Mouse (Mus musculus) C2C12 (cell line): ENCODE results near the gene Phlpp1. TPM values are rescaled to one million over a fixed set of nuclear protein-coding genes. Genes with fewer than 3 reads are reported as not detected.

Experiments
- H3K27me3 ChIP-seq: one replicate; pipeline ENCODE4 v1.6.1; 2011; ENCODE audit not compliant: control insufficient read depth, insufficient read depth, insufficient read length
- H3K36me3 ChIP-seq: one replicate; pipeline ENCODE4 v1.6.1; 2011; ENCODE audit not compliant: control insufficient read depth, insufficient read depth
- H3K4me3 ChIP-seq: one replicate; pipeline ENCODE4 v1.5.1; 2011; ENCODE audit warnings: mild to moderate bottlenecking, control low read depth; ENCODE audit not compliant: poor library complexity, insufficient read depth, severe bottlenecking
- H3K79me2 ChIP-seq: one replicate; pipeline ENCODE4 v1.6.1; 2011; ENCODE audit not compliant: control insufficient read depth, insufficient read depth
- H3K79me3 ChIP-seq: one replicate; pipeline ENCODE4 v1.6.1; 2011; ENCODE audit warnings: low read depth, control low read depth
- H3ac ChIP-seq: one replicate; pipeline ENCODE3; 2011; ENCODE audit warnings: low read depth; ENCODE audit not compliant: control insufficient read depth, insufficient read length
- CEBPB ChIP-seq: IDR thresholded peaks from one replicate; pipeline ENCODE4 v1.6.1; 2011; ENCODE audit warnings: low read depth, mild to moderate bottlenecking, control low read depth, moderate library complexity
- CTCF ChIP-seq: IDR thresholded peaks from one replicate; pipeline ENCODE4 v1.5.1; 2011; ENCODE audit not compliant: control insufficient read depth, insufficient read depth, insufficient read length
- FOSL1 ChIP-seq: IDR thresholded peaks from one replicate; pipeline ENCODE4 v1.8.0; 2011; ENCODE audit warnings: mild to moderate bottlenecking, low read length; ENCODE audit not compliant: poor library complexity, insufficient read depth, severe bottlenecking
- MAX ChIP-seq: IDR thresholded peaks from one replicate; pipeline ENCODE4 v1.6.1; 2011; ENCODE audit warnings: mild to moderate bottlenecking, control low read depth
- MYOD1 ChIP-seq: IDR thresholded peaks from one replicate; pipeline ENCODE4 v1.6.1; 2011; ENCODE audit warnings: low read depth; ENCODE audit not compliant: control insufficient read depth, insufficient read length
- MYOG ChIP-seq: IDR thresholded peaks from one replicate; pipeline ENCODE4 v1.6.1; 2011; ENCODE audit not compliant: control insufficient read depth, insufficient read length; ENCODE audit errors: extremely low read depth
- USF1 ChIP-seq: IDR thresholded peaks from one replicate; pipeline ENCODE4 v1.6.1; 2011; ENCODE audit warnings: low read depth, mild to moderate bottlenecking, control low read depth, moderate library complexity
- long read RNA-seq, 2 experiments: library from polyadenylated mRNA; unstranded; transcript quantifications; one replicate each; pipeline ENCODE4 v2.0.0; 2019 to 2020
- polyA plus RNA-seq: library from polyadenylated mRNA; unstranded; fragments of >200 nt; fragmentation: generic; extraction: Trizol; gene quantifications from one replicate; pipeline ENCODE4 v1.2.1, GENCODE M21; 2012; ENCODE audit warnings: missing spikeins

Phlpp1 gene
- polyA plus RNA-seq = 6.3 TPM
- long read RNA-seq, experiment 1, partial matches to known transcripts = 1 of 1 reads
- long read RNA-seq, experiment 1, other reads (novel, unspliced or antisense) = 0 of 1 reads
- long read RNA-seq, experiment 2, full-length matches to known transcripts = 1 of 4 reads
- long read RNA-seq, experiment 2, partial matches to known transcripts = 2 of 4 reads
- long read RNA-seq, experiment 2, other reads (novel, unspliced or antisense) = 1 of 4 reads

DNA sequence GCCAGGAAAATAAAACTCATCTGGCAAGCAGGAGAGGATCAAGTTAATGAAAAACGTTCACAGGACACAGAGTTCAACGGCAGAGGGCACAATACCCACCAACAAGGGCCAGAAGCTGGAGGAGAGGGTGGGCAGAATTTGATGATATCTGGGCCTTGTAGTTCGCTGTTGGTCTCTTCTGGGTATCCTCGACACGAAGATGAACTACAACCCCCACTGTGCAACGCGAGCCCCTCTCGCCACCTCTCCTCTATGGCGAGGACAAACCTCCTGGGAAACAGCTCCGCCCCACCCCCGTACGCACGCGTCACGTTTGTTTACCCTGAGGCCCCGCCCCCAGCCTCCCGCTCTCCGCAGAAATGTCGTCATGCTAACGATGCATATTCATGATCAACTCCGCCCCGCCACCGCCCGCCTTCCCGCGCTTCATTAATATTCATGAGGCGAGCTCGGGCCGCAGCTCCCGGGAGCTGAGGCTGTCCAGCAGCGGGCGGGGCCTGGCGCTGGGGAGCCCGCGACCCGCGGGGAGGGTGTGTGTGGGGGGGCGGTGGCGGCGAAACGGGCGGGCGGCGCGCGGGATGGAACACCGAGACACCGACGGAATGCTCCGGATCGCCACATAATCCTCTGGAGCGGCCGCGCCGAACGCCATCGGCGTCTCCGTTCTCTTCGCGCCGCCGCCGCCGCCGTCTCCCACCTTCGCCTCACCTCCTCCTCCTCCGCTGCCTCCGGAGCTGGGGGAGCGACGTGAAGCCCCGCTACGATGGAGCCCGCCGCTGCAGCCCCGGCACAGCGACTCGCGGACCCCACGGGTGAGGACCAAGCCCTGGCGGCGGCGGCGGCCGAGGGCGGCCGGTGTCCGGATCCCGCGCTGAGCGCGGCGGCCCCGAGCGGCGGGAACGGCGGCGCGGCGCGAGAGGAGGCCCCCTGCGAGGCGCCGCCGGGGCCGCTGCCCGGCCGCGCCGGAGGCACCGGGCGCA is at the start of gene Phlpp1:
Phlpp1 (plus strand) TSS at position 512 of the 980 bp plus-strand sequence.
- TF ChIP-seq CTCF (peak; percentile 6), MYOD1 (no peak)
- H3K79me3 ChIP-seq = peaks cover 27% of the 10 kb centered on the region
- peak within 1 kb of the TSS; percentile 61 for H3K4me3 ChIP-seq
- peaks cover 49% of the 10 kb centered on the region for H3K79me2 ChIP-seq
- H3K27me3 ChIP-seq = no peaks in the 10 kb centered on the region
- H3K36me3 ChIP-seq = no peaks in the 10 kb centered on the region
- H3ac ChIP-seq = peak within 1 kb of the TSS; percentile 93

DNA sequence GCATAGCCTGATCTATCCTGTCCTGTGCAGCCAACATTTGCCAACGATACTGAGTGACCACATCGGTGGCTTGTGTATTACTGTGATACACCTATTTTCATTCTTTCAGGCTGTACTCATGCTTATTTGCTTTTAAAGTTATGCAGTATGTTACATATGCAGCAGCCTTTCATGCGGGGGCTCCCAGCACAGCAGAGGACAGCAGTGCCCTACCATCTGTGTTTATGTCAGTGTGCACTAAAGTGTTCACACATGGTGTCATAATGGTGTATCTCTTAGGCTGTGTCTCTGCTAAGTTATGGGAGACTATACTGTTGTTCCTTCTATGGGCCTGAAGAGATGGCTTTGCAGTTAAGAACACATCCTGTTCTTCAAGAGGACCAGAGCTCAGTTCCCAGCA is 45.0 kb upstream of the Phlpp1 start:
- Histone ChIP-seq H3K36me3 (no peaks in the 10 kb centered on the region), H3K79me3 (no peaks in the 10 kb centered on the region), H3K79me2 (no peaks in the 10 kb centered on the region), H3K4me3 (no peak overlapping the region), H3K27me3 (peaks cover 7% of the 10 kb centered on the region), H3ac (no peak overlapping the region)
- TF ChIP-seq MYOD1 = no peak
- no peak for TF ChIP-seq CEBPB
- no peak for TF ChIP-seq CTCF

DNA sequence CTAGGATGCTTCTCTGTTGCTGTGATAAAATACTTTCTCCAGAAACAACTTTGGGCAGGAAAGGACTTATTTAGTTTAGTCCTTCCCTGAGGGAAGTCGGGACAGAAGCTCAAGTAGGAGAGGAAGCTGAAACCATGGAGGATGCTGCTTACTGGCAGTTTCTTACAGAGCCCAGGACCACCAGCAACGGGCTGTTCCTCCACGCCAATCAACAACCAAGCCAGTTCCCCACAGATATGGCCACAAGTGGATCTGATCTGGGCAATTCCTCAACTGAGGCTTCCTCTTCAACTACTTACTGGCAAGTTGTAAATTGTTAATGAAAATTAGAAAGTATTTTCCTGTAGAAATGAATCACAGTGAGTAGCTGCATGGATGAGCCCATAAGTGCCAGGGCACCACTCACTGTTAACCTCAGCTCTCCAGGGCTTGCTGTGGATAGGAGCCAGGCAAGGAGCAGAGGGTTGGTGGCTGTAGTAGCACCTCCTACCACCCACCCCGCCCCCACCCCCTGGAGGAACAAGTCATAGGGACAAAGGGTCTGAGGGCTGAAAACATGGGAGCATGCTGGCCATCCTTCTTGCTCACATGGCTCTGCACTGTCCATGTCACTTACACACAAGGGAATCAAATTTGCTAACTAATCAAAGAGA is 39.7 kb upstream of the Phlpp1 start:
- Histone ChIP-seq H3K27me3 (peaks cover 3% of the 10 kb centered on the region), H3ac (no peak overlapping the region), H3K36me3 (no peaks in the 10 kb centered on the region), H3K79me2 (no peaks in the 10 kb centered on the region), H3K79me3 (no peaks in the 10 kb centered on the region), H3K4me3 (no peak overlapping the region)
- TF ChIP-seq MYOG = no peak
- TF ChIP-seq FOSL1 = no peak
- no peak for TF ChIP-seq MYOD1
- TF ChIP-seq CTCF = no peak

DNA sequence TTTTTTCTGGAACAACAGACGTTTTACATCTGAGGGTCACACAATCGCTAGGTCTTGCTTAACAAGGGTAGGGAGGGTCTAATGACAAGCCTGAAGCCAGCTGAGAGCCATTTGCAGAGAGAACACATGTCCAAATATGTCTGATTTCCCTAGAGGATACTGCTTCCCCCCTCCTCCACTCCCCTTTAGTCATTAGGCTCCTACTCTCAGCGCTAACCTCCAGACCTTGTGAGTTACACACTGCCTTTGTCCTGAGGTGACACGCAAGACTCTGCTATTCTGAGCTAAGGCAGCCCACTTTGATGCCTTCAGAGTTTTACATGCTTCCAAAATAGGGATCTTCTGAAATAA is 39.2 kb upstream of the Phlpp1 start:
- H3K36me3 ChIP-seq = no peaks in the 10 kb centered on the region
- no peak overlapping the region for H3K4me3 ChIP-seq
- no peaks in the 10 kb centered on the region for H3K79me3 ChIP-seq
- no peak overlapping the region for H3ac ChIP-seq
- H3K27me3 ChIP-seq = peaks cover 3% of the 10 kb centered on the region
- no peak for TF ChIP-seq MAX
- no peak for TF ChIP-seq FOSL1
- TF ChIP-seq USF1 = no peak
- no peak for TF ChIP-seq MYOG
- no peak for TF ChIP-seq CEBPB
- H3K79me2 ChIP-seq = no peaks in the 10 kb centered on the region

DNA sequence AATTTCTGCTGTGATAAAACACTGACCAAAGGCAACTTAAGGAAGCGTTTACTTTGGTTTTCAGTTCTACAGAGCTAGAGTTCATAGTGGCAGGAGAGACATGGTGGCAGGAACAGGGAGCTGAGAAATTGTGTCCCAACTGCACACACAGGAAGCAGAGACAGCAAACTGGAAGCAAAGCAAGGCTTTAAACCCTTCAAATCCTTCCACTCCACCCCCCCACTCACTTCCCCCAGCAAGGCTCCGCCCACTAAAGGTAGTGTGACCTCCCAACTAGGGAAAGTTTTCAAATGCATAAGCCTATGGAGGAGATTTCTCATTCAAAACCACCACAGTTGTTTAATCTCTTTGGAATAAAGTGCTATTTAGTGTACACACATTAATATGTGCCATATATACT is 32.9 kb upstream of the Phlpp1 start:
- no peak for TF ChIP-seq CTCF
- no peak for TF ChIP-seq MAX
- TF ChIP-seq MYOG = no peak
- TF ChIP-seq USF1 = no peak
- no peak for TF ChIP-seq FOSL1
- no peak for TF ChIP-seq CEBPB
- no peak for TF ChIP-seq MYOD1
- Histone ChIP-seq H3K4me3 (no peak overlapping the region), H3K27me3 (no peaks in the 10 kb centered on the region), H3ac (no peak overlapping the region), H3K36me3 (no peaks in the 10 kb centered on the region), H3K79me2 (no peaks in the 10 kb centered on the region), H3K79me3 (no peaks in the 10 kb centered on the region)

DNA sequence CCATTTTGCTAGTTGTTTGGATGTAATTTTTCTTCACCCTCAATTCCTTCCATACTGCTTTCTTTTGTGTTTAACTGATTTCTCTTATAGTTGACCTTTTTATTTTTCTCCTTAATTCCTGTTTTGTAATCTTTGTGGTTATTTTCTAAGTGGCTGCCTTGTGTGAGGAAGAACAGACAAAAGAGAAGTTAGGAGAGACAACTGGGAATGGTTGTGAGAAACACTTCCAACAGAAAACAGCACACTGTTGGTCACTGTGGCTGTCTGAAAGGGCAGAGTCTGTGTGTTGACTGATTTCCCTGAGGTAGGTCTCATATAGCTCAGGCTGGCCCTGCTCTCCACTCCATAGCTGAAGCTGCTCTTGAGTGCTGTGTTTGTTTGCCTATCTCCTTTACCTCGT is 32.4 kb upstream of the Phlpp1 start:
- no peak for TF ChIP-seq MYOG
- no peak for TF ChIP-seq CTCF
- no peak for TF ChIP-seq MYOD1
- TF ChIP-seq MAX = no peak
- TF ChIP-seq USF1 = no peak
- TF ChIP-seq CEBPB = no peak
- TF ChIP-seq FOSL1 = no peak

More for the DNA sequence above, 32.4 kb upstream of the Phlpp1 start:
- Histone ChIP-seq H3K36me3 (no peaks in the 10 kb centered on the region), H3K79me2 (no peaks in the 10 kb centered on the region), H3K27me3 (no peaks in the 10 kb centered on the region), H3K79me3 (no peaks in the 10 kb centered on the region), H3ac (no peak overlapping the region), H3K4me3 (no peak overlapping the region)
